Mouse (Mus musculus) myocyte (in vitro differentiated cells): ENCODE results near the gene AC153137.1. TPM values are rescaled to one million over a fixed set of nuclear protein-coding genes. Genes with fewer than 3 reads are reported as not detected.
A peak's percentile ranks its signal among the peaks of the same experiment; 100 is the strongest.

Experiments used
- H3K27me3 ChIP-seq: one replicate; pipeline ENCODE4 v1.6.1; 2011; ENCODE audit not compliant: control insufficient read depth, insufficient read depth, insufficient read length
- H3K36me3 ChIP-seq: one replicate; pipeline ENCODE4 v1.6.1; 2011; ENCODE audit not compliant: control insufficient read depth, insufficient read depth
- H3K4me2 ChIP-seq: one replicate; pipeline ENCODE4 v1.6.1; 2011; ENCODE audit warnings: low read depth, control low read depth
- H3K4me3 ChIP-seq: one replicate; pipeline ENCODE4 v1.5.1; 2011; ENCODE audit warnings: mild to moderate bottlenecking, control low read depth, moderate library complexity
- H3K79me2 ChIP-seq: one replicate; pipeline ENCODE4 v1.6.1; 2011; ENCODE audit not compliant: control insufficient read depth, insufficient read depth
- H3ac ChIP-seq: one replicate; pipeline ENCODE4 v1.6.1; 2011; ENCODE audit not compliant: control insufficient read depth, insufficient read length
- CEBPB ChIP-seq: IDR thresholded peaks from 2 replicates; pipeline ENCODE4 v1.6.1; 2011; ENCODE audit warnings: mild to moderate bottlenecking, moderate library complexity; ENCODE audit not compliant: poor library complexity, insufficient read depth, severe bottlenecking
- E2F4 ChIP-seq: IDR thresholded peaks from one replicate; pipeline ENCODE4 v1.6.1; 2011; ENCODE audit warnings: mild to moderate bottlenecking, control low read depth, moderate library complexity; ENCODE audit not compliant: insufficient read depth
- MAX ChIP-seq: IDR thresholded peaks from one replicate; pipeline ENCODE4 v1.6.1; 2011; ENCODE audit warnings: low read depth, mild to moderate bottlenecking, control low read depth
- MYOD1 ChIP-seq, 3 experiments: IDR thresholded peaks; one replicate each; pipeline ENCODE4 v1.6.1; 2011; ENCODE audit warnings: control low read depth in 2 of 3, low read depth in 2 of 3, mild to moderate bottlenecking in 2 of 3, moderate library complexity in 1 of 3; ENCODE audit not compliant: insufficient read length in 2 of 3, control insufficient read depth in 1 of 3
- MYOG ChIP-seq, 3 experiments: IDR thresholded peaks; one replicate each; pipeline ENCODE4 v1.6.1; 2011; ENCODE audit warnings: control low read depth in 2 of 3, low read depth in 2 of 3, mild to moderate bottlenecking in 2 of 3; ENCODE audit not compliant: insufficient read length in 2 of 3, control insufficient read depth in 1 of 3, insufficient read depth in 1 of 3
- POLR2A ChIP-seq: IDR thresholded peaks from one replicate; pipeline ENCODE4 v1.6.1; 2011; ENCODE audit warnings: low read depth, mild to moderate bottlenecking, control low read depth, moderate library complexity; ENCODE audit not compliant: insufficient read length
- POLR2AphosphoS2 ChIP-seq: IDR thresholded peaks from one replicate; pipeline ENCODE4 v1.6.1; 2011; ENCODE audit warnings: low read depth, control low read depth; ENCODE audit not compliant: insufficient read length
- REST ChIP-seq: IDR thresholded peaks from one replicate; pipeline ENCODE4 v1.6.1; 2011; ENCODE audit warnings: mild to moderate bottlenecking, control low read depth, moderate library complexity; ENCODE audit not compliant: insufficient read depth, insufficient read length
- SRF ChIP-seq: IDR thresholded peaks from one replicate; pipeline ENCODE4 v1.6.1; 2011; ENCODE audit warnings: low read depth; ENCODE audit not compliant: control insufficient read depth, insufficient read length
- TCF12 ChIP-seq: IDR thresholded peaks from one replicate; pipeline ENCODE4 v1.6.1; 2011; ENCODE audit warnings: mild to moderate bottlenecking, control low read depth; ENCODE audit not compliant: poor library complexity, insufficient read depth, severe bottlenecking
- TCF3 ChIP-seq: IDR thresholded peaks from one replicate; pipeline ENCODE4 v1.6.1; 2011; ENCODE audit warnings: low read depth, control low read depth; ENCODE audit not compliant: insufficient read length
- USF1 ChIP-seq: IDR thresholded peaks from one replicate; pipeline ENCODE4 v1.6.1; 2011; ENCODE audit warnings: low read depth, mild to moderate bottlenecking, control low read depth, moderate library complexity
- polyA plus RNA-seq: library from polyadenylated mRNA; unstranded; fragments of >200 nt; fragmentation: generic; extraction: Trizol; gene quantifications from one replicate; pipeline ENCODE4 v1.2.1, GENCODE M21; 2012; ENCODE audit warnings: missing spikeins

Gene AC153137.1
- polyA plus RNA-seq, 1 experiment: not detected

- H3ac ChIP-seq: peak overlapping the region; percentile 90
- no peak for TF ChIP-seq TCF12
- no peak for TF ChIP-seq MYOD1 (IDR thresholded peaks at IDR 0.05; ENCODE audit: control insufficient read depth in 1 of 3, insufficient read length in 2 of 3, low read depth in 2 of 3)
- no peak for TF ChIP-seq CEBPB
- no peak for TF ChIP-seq SRF
- peak; percentile 52 for TF ChIP-seq POLR2A
- H3K27me3 ChIP-seq: no peaks in the 10 kb centered on the region
- H3K4me3 ChIP-seq: peak overlapping the region; percentile 74
- H3K4me2 ChIP-seq: peak overlapping the region; percentile 62
- peaks cover 42% of the 10 kb centered on the region for H3K79me2 ChIP-seq
- H3K36me3 ChIP-seq: peaks cover 12% of the 10 kb centered on the region
Measured at GRCm38 (mm10) chr1:30948950-30949639, 28.7 kb downstream of the AC153137.1 start.

GRCm38 (mm10) chr1:30948361-30948949 is 29.3 kb downstream of the AC153137.1 start:
- Histone ChIP-seq H3K4me3 (peak overlapping the region; percentile 74), H3K79me2 (peaks cover 42% of the 10 kb centered on the region), H3K4me2 (peak overlapping the region; percentile 62), H3ac (peak overlapping the region; percentile 90), H3K27me3 (no peaks in the 10 kb centered on the region), H3K36me3 (peaks cover 19% of the 10 kb centered on the region)
- TF ChIP-seq POLR2AphosphoS2: peak; percentile 4
- TF ChIP-seq SRF: no peak

GRCm38 (mm10) chr1:30945136-30945535 is 32.6 kb downstream of the AC153137.1 start:
- Histone ChIP-seq H3K79me2 (peaks cover 42% of the 10 kb centered on the region), H3ac (no peak overlapping the region), H3K27me3 (no peaks in the 10 kb centered on the region), H3K4me3 (no peak overlapping the region), H3K4me2 (no peak overlapping the region), H3K36me3 (peaks cover 27% of the 10 kb centered on the region)
- TF ChIP-seq MAX: no peak
- no peak for TF ChIP-seq POLR2AphosphoS2
- no peak for TF ChIP-seq TCF3
- TF ChIP-seq USF1: no peak
- TF ChIP-seq MYOD1 (IDR thresholded peaks at IDR 0.05; ENCODE audit: control insufficient read depth in 1 of 3, insufficient read length in 2 of 3, low read depth in 2 of 3): no peak
- no peak for TF ChIP-seq SRF
- TF ChIP-seq POLR2A: no peak
- no peak for TF ChIP-seq TCF12
- no peak for TF ChIP-seq E2F4
- no peak for TF ChIP-seq CEBPB
- no peak for TF ChIP-seq MYOG (IDR thresholded peaks at IDR 0.05; ENCODE audit: control insufficient read depth in 1 of 3, insufficient read depth in 1 of 3, insufficient read length in 2 of 3, low read depth in 2 of 3)
- TF ChIP-seq REST: no peak

- no peak overlapping the region for H3ac ChIP-seq
- H3K27me3 ChIP-seq: no peaks in the 10 kb centered on the region
- H3K36me3 ChIP-seq: peaks cover 27% of the 10 kb centered on the region
- H3K4me2 ChIP-seq: no peak overlapping the region
- H3K79me2 ChIP-seq: peaks cover 13% of the 10 kb centered on the region
- H3K4me3 ChIP-seq: no peak overlapping the region
- TF ChIP-seq SRF: no peak
- TF ChIP-seq TCF3: no peak
- no peak for TF ChIP-seq REST
- no peak for TF ChIP-seq MYOD1 (IDR thresholded peaks at IDR 0.05; ENCODE audit: control insufficient read depth in 1 of 3, insufficient read length in 2 of 3, low read depth in 2 of 3)
- TF ChIP-seq POLR2AphosphoS2: peak; percentile 15
Measured at GRCm38 (mm10) chr1:30940571-30940970, 37.2 kb downstream of the AC153137.1 start.

GRCm38 (mm10) chr1:30938392-30938791 is 39.4 kb downstream of the AC153137.1 start:
- TF ChIP-seq CEBPB (no peak), MYOG (IDR thresholded peaks at IDR 0.05; ENCODE audit: control insufficient read depth in 1 of 3, insufficient read depth in 1 of 3, insufficient read length in 2 of 3, low read depth in 2 of 3) (no peak), MAX (no peak), POLR2A (no peak), POLR2AphosphoS2 (no peak), TCF12 (no peak), SRF (no peak), MYOD1 (IDR thresholded peaks at IDR 0.05; ENCODE audit: control insufficient read depth in 1 of 3, insufficient read length in 2 of 3, low read depth in 2 of 3) (no peak), E2F4 (no peak), TCF3 (no peak), REST (no peak), USF1 (no peak)
- no peak overlapping the region for H3K4me2 ChIP-seq
- no peak overlapping the region for H3ac ChIP-seq
- no peaks in the 10 kb centered on the region for H3K79me2 ChIP-seq
- H3K36me3 ChIP-seq: peaks cover 8% of the 10 kb centered on the region
- H3K4me3 ChIP-seq: no peak overlapping the region
- H3K27me3 ChIP-seq: no peaks in the 10 kb centered on the region
